Mouse (Mus musculus) spleen, adult 12 weeks (tissue): ENCODE results near the gene Kdm4b.

Experiments
- DNase-seq: peaks from one replicate; pipeline ENCODE4 v3.0.0; 2022; ENCODE audit warnings: low spot score

Gene Kdm4b

GRCm38 (mm10) chr17:56393238-56393637, 67.4 kb downstream of the Kdm4b start:
- no peak for DNase-seq

GRCm38 (mm10) chr17:56393889-56394288, 68.0 kb downstream of the Kdm4b start:
- no peak for DNase-seq

GRCm38 (mm10) chr17:56396051-56396450, 70.2 kb downstream of the Kdm4b start:
- DNase-seq: no peak

- no peak for DNase-seq
Observed at GRCm38 (mm10) chr17:56400221-56400620, 74.4 kb downstream of the Kdm4b start.

GRCm38 (mm10) chr17:56401051-56401521, 75.2 kb downstream of the Kdm4b start:
- DNase-seq: no peak

GRCm38 (mm10) chr17:56405341-56405740, 79.5 kb downstream of the Kdm4b start:
- DNase-seq: no peak

- DNase-seq: no peak
Observed at GRCm38 (mm10) chr17:56405856-56406840, 80.3 kb downstream of the Kdm4b start.

- no peak for DNase-seq
Observed at GRCm38 (mm10) chr17:56406878-56407277, 81.0 kb downstream of the Kdm4b start.

- DNase-seq: no peak
Observed at GRCm38 (mm10) chr17:56407379-56407778, 81.5 kb downstream of the Kdm4b start.

GRCm38 (mm10) chr17:56408965-56409625, 83.2 kb downstream of the Kdm4b start:
- DNase-seq: no peak

- no peak for DNase-seq
Observed at GRCm38 (mm10) chr17:56409759-56410158, 83.9 kb downstream of the Kdm4b start.

GRCm38 (mm10) chr17:56411437-56411836, 85.6 kb downstream of the Kdm4b start:
- DNase-seq: no peak

- DNase-seq: no peak
Observed at GRCm38 (mm10) chr17:56413113-56413512, 87.3 kb downstream of the Kdm4b start.

- DNase-seq: no peak
Observed at GRCm38 (mm10) chr17:56414785-56415184, 88.9 kb downstream of the Kdm4b start.

GRCm38 (mm10) chr17:56418304-56418703, 92.4 kb downstream of the Kdm4b start:
- DNase-seq: no peak

GRCm38 (mm10) chr17:56420022-56420421, 94.2 kb downstream of the Kdm4b start:
- no peak for DNase-seq

- no peak for DNase-seq
Observed at GRCm38 (mm10) chr17:56424726-56425583, 99.1 kb downstream of the Kdm4b start.

- DNase-seq: peak; percentile 63
Observed at GRCm38 (mm10) chr17:56425584-56425914, 99.7 kb downstream of the Kdm4b start.

GRCm38 (mm10) chr17:56425941-56426340, 100.1 kb downstream of the Kdm4b start:
- no peak for DNase-seq

GRCm38 (mm10) chr17:56427857-56428256, 102.0 kb downstream of the Kdm4b start:
- DNase-seq: no peak

GRCm38 (mm10) chr17:56431582-56431981, 105.7 kb downstream of the Kdm4b start:
- no peak for DNase-seq
